Mouse (Mus musculus): ENCODE results near the gene Lad1. TPM values are rescaled to one million over a fixed set of nuclear protein-coding genes. Genes with fewer than 3 reads are reported as not detected.

The Lad1 gene
- 0.68 and 0.75 TPM in 2 replicates for polyA plus RNA-seq (2016; fragmentation: Nextera tagmentation; extraction: Ambion mirVana)

DNA sequence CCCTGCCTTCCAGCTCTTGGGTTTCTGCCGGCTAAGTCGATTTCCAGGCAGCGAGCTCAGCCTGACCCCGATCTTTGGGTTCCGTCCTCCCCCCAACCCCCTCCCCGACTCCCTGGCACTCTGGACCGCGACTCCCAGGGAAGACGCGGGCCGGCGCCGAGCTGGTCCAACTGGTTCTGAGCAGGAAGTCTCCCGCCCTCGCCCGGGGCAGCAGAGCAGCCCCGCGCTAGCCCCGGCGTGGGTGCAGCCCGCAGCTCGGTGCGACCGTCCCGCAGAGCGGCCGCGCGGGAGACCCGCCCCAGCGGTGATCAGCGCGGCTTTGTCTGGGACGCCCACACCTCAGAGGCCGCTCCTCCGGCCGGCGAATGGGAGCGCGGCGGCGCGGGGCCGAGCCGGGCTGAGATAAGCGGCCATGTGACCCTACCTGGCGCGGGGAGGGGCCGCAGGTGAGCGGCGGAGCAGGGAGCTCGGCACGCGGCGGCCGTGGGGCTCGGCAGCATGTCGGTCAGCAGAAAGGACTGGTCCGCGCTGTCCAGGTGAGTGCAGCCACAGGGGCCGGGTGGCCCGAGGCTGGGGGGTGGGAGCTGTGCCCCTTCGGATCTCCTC lies at the start of gene Lad1:
Gene Lad1 (plus strand): TSS at position 118 of the 606 bp plus-strand sequence.
- peak within 1 kb of the TSS; percentile 63 for H3K9ac ChIP-seq
- peak within 1 kb of the TSS; percentile 51 for H3K4me3 ChIP-seq
- no peak within 1 kb of the TSS for H3K27ac ChIP-seq
- no peaks in the 10 kb centered on the region for H3K36me3 ChIP-seq
- peaks cover 12% of the 10 kb centered on the region for H3K4me1 ChIP-seq
- under 1% methylated on average over 63 of the region's 63 CpGs for WGBS
- ATAC-seq (ENCODE audit: low FRiP score, low read depth): peak; percentile 45
- peaks cover 50% of the 10 kb centered on the region for H3K27me3 ChIP-seq (replicated peaks)
- H3K4me2 ChIP-seq (replicated peaks): peak within 1 kb of the TSS; percentile 99
- no peaks in the 10 kb centered on the region for H3K9me3 ChIP-seq

DNA sequence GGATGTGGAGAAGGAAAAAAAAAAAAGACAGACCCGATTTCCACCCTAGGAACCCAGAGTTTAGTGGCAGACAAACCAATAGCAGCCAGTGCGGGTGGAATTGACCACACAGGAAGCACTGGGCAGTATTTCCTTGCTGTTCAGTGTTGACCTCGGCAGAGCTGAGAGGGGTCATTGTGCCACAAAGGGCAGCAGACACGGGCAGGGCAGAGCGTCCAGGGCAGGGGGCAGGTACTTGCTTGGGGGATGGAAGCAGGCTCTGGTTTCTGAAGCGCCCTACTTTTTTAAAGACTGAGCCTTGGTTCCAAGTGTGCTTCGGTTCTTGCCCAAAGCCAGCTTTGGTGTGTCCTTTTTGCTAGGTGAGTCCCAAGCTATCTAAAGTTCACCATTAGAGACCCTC lies 48.2 kb upstream of the Lad1 start:
- 66% methylated on average over 7 of the region's 7 CpGs for WGBS

DNA sequence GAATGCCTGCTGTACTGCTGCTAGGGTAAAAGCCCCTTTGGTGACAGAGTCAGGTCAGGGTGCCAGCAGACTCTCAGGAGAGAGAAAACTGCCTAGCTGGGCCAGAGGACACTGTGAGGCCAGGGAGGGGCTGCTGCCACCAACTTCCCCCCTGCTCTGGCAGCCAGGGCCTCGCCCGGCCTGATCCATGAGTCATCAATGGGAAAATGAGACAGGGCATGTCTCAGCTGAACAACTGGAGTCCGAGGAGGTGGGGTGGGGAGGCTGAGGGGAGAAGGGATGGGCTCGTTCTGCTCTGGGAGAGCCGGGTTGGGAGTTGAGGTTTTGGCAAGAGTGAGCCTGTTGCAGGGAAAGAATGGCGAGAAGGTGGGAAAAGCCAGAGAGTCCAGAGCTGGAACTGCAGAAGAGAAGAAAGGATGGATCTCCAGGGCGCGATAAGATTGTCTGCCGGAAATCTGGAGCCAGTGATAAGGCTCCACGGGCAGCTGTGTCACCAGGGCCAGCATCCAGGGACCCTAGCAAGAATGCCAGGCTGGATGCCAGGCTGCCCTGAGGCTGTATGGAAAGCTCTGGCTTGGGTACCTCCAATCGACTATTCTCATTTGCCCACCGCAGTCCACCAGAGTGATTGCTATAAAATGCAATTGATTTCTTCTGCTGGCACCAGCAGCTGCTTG lies 47.4 kb upstream of the Lad1 start:
- Histone ChIP-seq H3K4me3 (no peak overlapping the region), H3K9me3 (no peaks in the 10 kb centered on the region), H3K36me3 (peaks cover 4% of the 10 kb centered on the region; the same call in 1 of the 2 replicates), H3K27me3 (replicated peaks) (no peaks in the 10 kb centered on the region; the same call in none of the 2 replicates), H3K27ac (no peak overlapping the region), H3K9ac (no peak overlapping the region), H3K4me2 (replicated peaks) (no peak overlapping the region), H3K4me1 (peaks cover 17% of the 10 kb centered on the region)
- ATAC-seq (ENCODE audit: low FRiP score, low read depth): no peak
- 74% methylated on average over 12 of the region's 12 CpGs for WGBS

More for the DNA sequence above, 48.2 kb upstream of the Lad1 start:
- H3K4me2 ChIP-seq (replicated peaks): no peak overlapping the region
- H3K27me3 ChIP-seq (replicated peaks): no peaks in the 10 kb centered on the region; the same call in none of the 2 replicates
- H3K27ac ChIP-seq: no peak overlapping the region
- no peak for ATAC-seq (ENCODE audit: low FRiP score, low read depth)
- H3K9me3 ChIP-seq: no peaks in the 10 kb centered on the region
- no peak overlapping the region for H3K9ac ChIP-seq
- H3K36me3 ChIP-seq: peaks cover 4% of the 10 kb centered on the region; the same call in 1 of the 2 replicates
- no peak overlapping the region for H3K4me3 ChIP-seq
- H3K4me1 ChIP-seq: peaks cover 24% of the 10 kb centered on the region

DNA sequence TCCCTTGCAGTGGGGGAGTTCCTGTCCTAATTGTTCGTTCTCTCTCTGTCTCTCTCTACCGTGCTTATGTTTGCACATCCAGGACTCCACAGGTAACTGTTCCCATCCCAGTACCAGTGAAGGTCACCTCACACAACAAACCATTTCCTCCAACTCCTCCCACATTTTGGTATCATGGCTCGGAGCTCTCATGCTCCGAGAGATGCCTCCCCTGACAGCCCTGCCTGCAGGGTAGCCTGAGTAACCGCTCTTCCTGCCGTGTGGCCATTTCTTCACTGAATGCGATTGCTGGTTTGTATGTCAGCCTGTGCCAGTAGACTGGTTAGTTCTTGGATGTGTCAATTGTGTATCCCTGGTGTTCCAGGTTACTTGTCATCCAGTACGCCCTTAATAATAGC lies 46.8 kb upstream of the Lad1 start:
- 76% methylated on average over 8 of the region's 8 CpGs for WGBS
- ATAC-seq (ENCODE audit: low FRiP score, low read depth): no peak

DNA sequence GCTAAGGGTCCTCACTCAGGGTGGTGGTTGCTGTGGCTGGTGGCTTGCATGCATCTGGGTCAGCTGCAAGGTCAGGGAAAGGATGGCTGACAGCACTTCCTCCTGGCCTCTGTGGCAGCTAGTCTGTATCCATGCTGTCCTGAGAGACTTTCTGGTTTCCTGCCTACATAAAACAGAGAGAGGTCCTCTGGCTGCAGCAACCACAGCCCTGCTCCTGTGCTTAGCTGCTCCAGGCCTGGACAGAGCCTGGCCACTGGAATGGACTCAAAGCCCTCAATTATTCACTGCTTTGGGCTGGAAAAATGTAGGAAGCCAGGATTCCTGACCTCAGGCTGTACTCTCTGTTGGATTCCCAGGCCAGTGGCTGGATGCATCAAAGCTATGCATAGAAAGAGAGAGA lies 41.8 kb upstream of the Lad1 start:
- H3K9me3 ChIP-seq: no peaks in the 10 kb centered on the region
- ATAC-seq (ENCODE audit: low FRiP score, low read depth): no peak
- no peak overlapping the region for H3K27ac ChIP-seq

More for the DNA sequence above, 46.8 kb upstream of the Lad1 start:
- Histone ChIP-seq H3K27me3 (replicated peaks) (no peaks in the 10 kb centered on the region; the same call in none of the 2 replicates), H3K4me2 (replicated peaks) (no peak overlapping the region), H3K9ac (no peak overlapping the region), H3K9me3 (no peaks in the 10 kb centered on the region), H3K4me3 (no peak overlapping the region), H3K4me1 (peaks cover 12% of the 10 kb centered on the region), H3K36me3 (peaks cover 4% of the 10 kb centered on the region; the same call in 1 of the 2 replicates), H3K27ac (no peak overlapping the region)

DNA sequence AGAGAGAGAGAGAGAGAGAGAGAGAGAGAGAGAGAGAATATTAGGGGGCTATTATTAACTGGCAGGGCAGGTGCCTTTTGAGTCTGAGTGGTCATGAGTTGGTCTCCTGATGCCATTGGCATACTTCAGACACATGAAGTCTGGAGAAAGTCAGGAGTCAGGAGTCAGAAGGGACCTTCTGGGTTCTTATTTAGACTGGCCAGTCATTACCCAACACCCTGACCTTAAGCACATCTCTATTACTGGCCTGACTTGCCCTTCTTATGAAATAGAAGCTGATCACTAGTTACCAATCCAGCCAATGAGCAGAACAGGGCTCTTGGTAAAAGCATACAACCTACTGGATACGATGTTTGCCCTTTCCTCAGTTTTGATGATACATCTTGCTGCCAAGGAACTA lies 41.4 kb upstream of the Lad1 start:
- Histone ChIP-seq H3K4me3 (no peak overlapping the region), H3K36me3 (no peaks in the 10 kb centered on the region), H3K9me3 (no peaks in the 10 kb centered on the region), H3K27ac (no peak overlapping the region), H3K4me2 (replicated peaks) (no peak overlapping the region), H3K27me3 (replicated peaks) (no peaks in the 10 kb centered on the region), H3K9ac (no peak overlapping the region), H3K4me1 (peaks cover 23% of the 10 kb centered on the region)
- WGBS: 94% methylated on average over 1 of the region's 1 CpGs
- ATAC-seq (ENCODE audit: low FRiP score, low read depth): no peak

More for the DNA sequence above, 41.8 kb upstream of the Lad1 start:
- Histone ChIP-seq H3K4me2 (replicated peaks) (no peak overlapping the region), H3K36me3 (no peaks in the 10 kb centered on the region), H3K9ac (no peak overlapping the region), H3K27me3 (replicated peaks) (no peaks in the 10 kb centered on the region), H3K4me1 (peaks cover 23% of the 10 kb centered on the region), H3K4me3 (no peak overlapping the region)

DNA sequence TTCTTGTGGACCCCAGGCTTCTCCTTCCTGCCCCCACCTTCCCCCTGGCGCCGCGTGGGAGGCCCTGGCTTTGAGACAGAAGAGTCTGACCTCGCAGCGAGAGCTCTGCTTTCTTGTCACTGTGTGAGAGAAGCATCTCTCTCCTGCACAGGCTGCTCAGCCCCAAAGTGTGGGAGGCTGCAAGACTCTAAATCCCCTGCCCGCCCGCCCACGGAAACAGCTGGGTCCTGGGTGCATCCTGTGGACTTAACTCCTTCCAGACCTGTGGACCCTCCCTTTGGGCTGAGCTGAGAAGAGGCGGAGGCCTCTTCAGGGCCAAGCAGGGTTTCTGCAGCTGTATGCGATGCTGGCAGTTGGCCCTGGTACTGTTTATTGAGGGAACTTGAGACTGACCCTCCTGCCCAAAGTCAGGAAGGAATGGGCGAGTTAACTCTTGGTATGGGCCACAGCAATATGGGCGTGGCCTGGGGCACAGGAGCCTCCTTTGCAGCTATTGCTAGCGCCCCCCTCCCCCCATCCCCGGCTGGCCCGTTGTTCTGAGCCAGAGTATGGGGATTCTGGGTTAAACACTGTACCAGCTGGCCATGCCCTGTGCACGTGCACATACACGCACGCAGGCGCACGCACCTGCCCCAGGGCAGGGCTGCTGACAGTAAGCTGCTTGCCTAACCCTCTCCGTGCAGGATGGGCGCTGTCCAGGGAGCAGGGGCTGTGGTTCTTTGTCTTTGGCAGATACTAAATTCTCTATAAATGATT lies 39.4 kb upstream of the Lad1 start, which contains the start of gene Tnni1:
Gene Tnni1 (plus strand): TSS at position 655 of the 756 bp plus-strand sequence.
- Histone ChIP-seq H3K4me2 (replicated peaks) (peak within 1 kb of the TSS; percentile 32), H3K4me3 (no peak within 1 kb of the TSS), H3K9me3 (no peaks in the 10 kb centered on the region), H3K27ac (no peak within 1 kb of the TSS), H3K27me3 (replicated peaks) (no peaks in the 10 kb centered on the region), H3K9ac (no peak within 1 kb of the TSS), H3K36me3 (no peaks in the 10 kb centered on the region), H3K4me1 (peaks cover 28% of the 10 kb centered on the region)
- ATAC-seq (ENCODE audit: low FRiP score, low read depth): peak; percentile 49; the same call in 1 of the 2 replicates
- 35% methylated on average over 22 of the region's 22 CpGs for WGBS

DNA sequence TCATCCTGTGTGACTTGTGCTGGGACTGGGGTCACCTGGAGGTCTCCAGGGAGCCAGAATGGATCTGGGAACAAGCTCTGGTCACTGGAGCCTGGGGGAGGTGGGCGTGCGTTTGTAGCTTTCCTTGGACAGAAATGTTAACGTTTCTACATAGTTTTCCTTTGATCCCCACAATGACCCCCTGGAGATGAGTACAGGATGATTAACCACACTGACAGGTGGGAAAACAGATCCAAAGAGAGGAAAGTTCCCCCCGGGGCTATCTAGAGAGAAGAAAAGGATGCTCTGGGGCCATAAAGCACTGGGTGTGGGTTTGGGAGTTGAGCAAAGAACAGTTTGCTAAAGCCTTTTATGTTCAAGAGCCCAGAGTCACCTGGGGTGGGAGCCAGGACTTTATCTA lies 37.7 kb upstream of the Lad1 start:
- peaks cover 28% of the 10 kb centered on the region for H3K4me1 ChIP-seq
- 0 out of 2 replicates have a peak, but pooled peaks have one; percentile 18 for ATAC-seq (ENCODE audit: low FRiP score, low read depth)
- H3K4me3 ChIP-seq: no peak overlapping the region
- H3K4me2 ChIP-seq (replicated peaks): no peak overlapping the region
- H3K9ac ChIP-seq: no peak overlapping the region
- WGBS: 10% methylated on average over 4 of the region's 4 CpGs
- H3K27ac ChIP-seq: no peak overlapping the region
- no peaks in the 10 kb centered on the region for H3K9me3 ChIP-seq
- H3K36me3 ChIP-seq: no peaks in the 10 kb centered on the region
- no peaks in the 10 kb centered on the region for H3K27me3 ChIP-seq (replicated peaks)

DNA sequence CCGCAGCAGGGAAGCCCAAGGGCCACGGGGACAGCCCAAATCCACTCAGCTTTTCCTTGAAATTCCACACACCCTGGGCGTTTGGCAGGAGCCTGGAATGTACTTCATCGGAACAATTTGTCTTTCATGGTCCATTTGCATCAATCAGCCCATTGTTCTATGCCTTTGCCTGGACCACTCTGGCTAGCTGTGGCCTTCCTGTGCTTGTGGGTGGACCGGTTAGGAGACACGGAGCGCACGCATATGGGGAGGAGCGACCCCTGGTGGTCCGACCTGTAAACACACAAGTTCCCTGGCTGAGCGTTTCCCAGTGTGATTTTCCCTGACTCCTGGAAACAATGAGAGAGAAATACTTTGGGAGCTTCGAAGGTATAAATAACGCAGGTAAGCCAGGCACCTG lies 37.2 kb upstream of the Lad1 start:
- Histone ChIP-seq H3K4me2 (replicated peaks) (no peak overlapping the region), H3K27ac (no peak overlapping the region), H3K9ac (no peak overlapping the region), H3K4me3 (no peak overlapping the region), H3K4me1 (peaks cover 28% of the 10 kb centered on the region), H3K9me3 (no peaks in the 10 kb centered on the region), H3K27me3 (replicated peaks) (no peaks in the 10 kb centered on the region), H3K36me3 (no peaks in the 10 kb centered on the region)
- ATAC-seq (ENCODE audit: low FRiP score, low read depth): peak; percentile 84
- 6% methylated on average over 13 of the region's 13 CpGs for WGBS

DNA sequence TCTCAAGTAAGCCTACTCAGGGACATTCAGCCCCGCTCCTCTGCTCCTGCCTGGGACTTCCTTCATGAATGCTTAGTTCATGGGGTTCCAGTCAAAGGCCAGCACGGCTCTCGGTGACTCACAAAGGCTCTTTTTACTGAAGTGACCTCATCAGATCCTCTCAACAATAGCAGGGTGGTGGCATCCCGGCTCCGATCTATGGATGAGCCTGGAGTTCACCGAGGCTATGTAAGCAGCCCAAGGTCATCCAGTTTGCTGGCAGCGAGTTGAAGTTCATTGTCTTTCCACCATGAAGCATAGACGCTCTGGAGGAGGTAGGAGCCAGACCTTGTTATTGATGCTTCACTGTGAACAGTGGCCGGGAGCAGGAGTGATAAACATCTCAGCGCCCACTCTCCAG lies 35.6 kb upstream of the Lad1 start:
- Histone ChIP-seq H3K27me3 (replicated peaks) (no peaks in the 10 kb centered on the region), H3K36me3 (no peaks in the 10 kb centered on the region), H3K4me1 (peaks cover 28% of the 10 kb centered on the region), H3K4me3 (no peak overlapping the region), H3K27ac (no peak overlapping the region), H3K9me3 (no peaks in the 10 kb centered on the region), H3K4me2 (replicated peaks) (no peak overlapping the region), H3K9ac (no peak overlapping the region)
- no peak for ATAC-seq (ENCODE audit: low FRiP score, low read depth)
- WGBS: 22% methylated on average over 10 of the region's 10 CpGs

DNA sequence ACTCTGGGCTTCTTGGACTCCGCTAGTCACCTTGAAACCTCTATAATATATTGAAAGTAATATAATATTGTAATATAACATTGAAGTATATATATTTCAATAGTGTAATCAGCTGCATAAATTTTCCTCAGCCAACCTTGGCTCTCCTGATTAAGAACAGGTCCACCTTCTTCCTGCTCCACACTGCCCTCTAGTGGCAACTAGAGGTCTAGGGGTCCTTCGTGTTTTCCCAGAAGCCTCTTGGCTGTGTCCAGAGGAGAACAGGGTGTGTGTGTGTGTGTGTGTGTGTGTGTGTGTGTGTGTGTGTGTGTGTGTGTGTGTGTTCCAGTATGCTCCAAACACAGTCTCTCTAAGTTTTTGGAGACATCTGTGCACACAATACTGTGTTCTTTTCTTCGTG lies 30.6 kb upstream of the Lad1 start:
- peaks cover 9% of the 10 kb centered on the region for H3K4me1 ChIP-seq
- no peaks in the 10 kb centered on the region for H3K9me3 ChIP-seq
- H3K4me2 ChIP-seq (replicated peaks): no peak overlapping the region
- WGBS: 53% methylated on average over 3 of the region's 3 CpGs
- no peak overlapping the region for H3K27ac ChIP-seq
- no peak overlapping the region for H3K9ac ChIP-seq
- H3K27me3 ChIP-seq (replicated peaks): 0 out of 2 replicates have a peak, but pooled peaks cover under 1% of the 10 kb centered on the region
- H3K36me3 ChIP-seq: no peaks in the 10 kb centered on the region
- ATAC-seq (ENCODE audit: low FRiP score, low read depth): 0 out of 2 replicates have a peak, but pooled peaks have one; percentile 42
- no peak overlapping the region for H3K4me3 ChIP-seq

DNA sequence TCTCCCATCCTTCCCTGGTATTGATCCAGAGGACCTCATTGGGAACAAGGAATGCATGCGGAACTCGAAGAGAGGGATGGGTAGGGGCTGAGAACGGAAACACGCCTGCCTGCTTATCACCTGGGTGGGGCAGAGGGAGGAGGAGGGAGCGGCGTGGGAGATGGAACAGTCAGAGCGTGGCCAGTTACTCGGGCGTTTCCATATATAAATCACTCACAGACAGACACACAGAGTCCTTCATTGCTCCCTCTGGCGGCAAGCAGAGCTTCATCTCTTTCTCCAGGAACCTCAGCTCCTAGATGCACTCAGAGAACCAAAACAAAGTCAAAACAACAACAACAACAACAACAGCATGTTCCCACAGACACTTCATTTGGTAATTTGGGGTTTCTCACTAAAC lies 29.7 kb upstream of the Lad1 start:
- Histone ChIP-seq H3K4me2 (replicated peaks) (peak overlapping the region; percentile 22; the same call in 1 of the 2 replicates), H3K27ac (no peak overlapping the region), H3K9ac (no peak overlapping the region), H3K4me1 (peaks cover 11% of the 10 kb centered on the region), H3K4me3 (no peak overlapping the region), H3K36me3 (no peaks in the 10 kb centered on the region), H3K27me3 (replicated peaks) (0 out of 2 replicates have a peak, but pooled peaks cover 3% of the 10 kb centered on the region), H3K9me3 (no peaks in the 10 kb centered on the region)
- no peak for ATAC-seq (ENCODE audit: low FRiP score, low read depth)
- WGBS: 30% methylated on average over 10 of the region's 10 CpGs

Measured in neural tube, embryonic 12.5 days (tissue).